Mouse (Mus musculus): ENCODE results near the gene Rnf114.

DNA sequence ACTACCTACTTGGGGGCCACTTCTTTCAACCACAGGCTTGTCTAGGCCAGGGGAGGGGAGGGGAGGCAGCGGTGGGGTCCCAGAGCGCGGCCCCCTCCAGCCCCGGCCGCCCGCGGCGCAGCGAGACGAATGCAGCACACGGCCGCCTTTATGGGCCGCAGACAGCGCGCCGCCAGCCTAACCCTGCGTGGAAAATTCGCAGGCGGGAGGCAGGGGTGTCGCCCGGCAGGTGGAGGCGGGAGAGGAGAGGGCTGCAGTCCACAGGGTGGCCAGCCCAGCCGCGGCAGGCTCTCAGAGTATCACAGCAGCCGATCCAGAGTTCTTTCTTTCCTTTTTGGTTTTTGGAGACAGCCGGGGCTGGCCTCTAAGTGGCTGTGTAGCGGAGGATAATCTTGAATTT is 67.0 kb downstream of the Rnf114 start:
- TF ChIP-seq CTCF (IDR thresholded peaks at IDR 0.05) (no peak), EP300 (IDR thresholded peaks at IDR 0.05) (no peak)

All from lung, postnatal 0 days (tissue).